Mouse (Mus musculus) heart, embryonic 13.5 days (tissue): ENCODE measurements around the gene Arrdc3. TPM values are rescaled to one million over a fixed set of nuclear protein-coding genes. Genes with fewer than 3 reads are reported as not detected.
A peak's percentile ranks its signal among the peaks of the same experiment; 100 is the strongest.

Experiments used
- ATAC-seq: fragments of 200-750 bp; cut with Nextera tagmentation; 2 replicates; pipeline ENCODE4 v1.8.0; 2017; ENCODE audit warnings: moderate TSS enrichment; ENCODE audit not compliant: insufficient number of reproducible peaks, low FRiP score, low TSS enrichment; ENCODE audit errors: extremely low read depth
- H3K27ac ChIP-seq: fragments of 300-500 bp; sonication (generic); replicated peaks from 2 replicates; pipeline ENCODE4 v1.5.1; 2015; ENCODE audit warnings: moderate library complexity, mild to moderate bottlenecking, inconsistent platforms
- H3K27me3 ChIP-seq: fragments of 300-500 bp; sonication (generic); replicated peaks from 2 replicates; pipeline ENCODE4 v1.6.1; 2015; ENCODE audit warnings: mild to moderate bottlenecking, inconsistent platforms
- H3K36me3 ChIP-seq: fragments of 300-500 bp; sonication (generic); 2 replicates; pipeline ENCODE4 v1.6.1; 2015; ENCODE audit warnings: mild to moderate bottlenecking, inconsistent platforms
- H3K4me1 ChIP-seq: fragments of 300-500 bp; sonication (generic); 2 replicates; pipeline ENCODE4 v1.6.1; 2015; ENCODE audit warnings: inconsistent platforms
- H3K4me2 ChIP-seq: fragments of 300-500 bp; sonication (generic); 2 replicates; pipeline ENCODE4 v1.6.1; 2015; ENCODE audit warnings: inconsistent platforms, mild to moderate bottlenecking, moderate library complexity
- H3K4me3 ChIP-seq: fragments of 300-500 bp; sonication (generic); 2 replicates; pipeline ENCODE4 v1.5.1; 2015; ENCODE audit warnings: moderate library complexity, mild to moderate bottlenecking, inconsistent platforms
- H3K9ac ChIP-seq: fragments of 300-500 bp; sonication (generic); 2 replicates; pipeline ENCODE4 v1.6.1; 2015; ENCODE audit warnings: inconsistent platforms, mild to moderate bottlenecking, moderate library complexity
- H3K9me3 ChIP-seq: fragments of 300-500 bp; sonication (generic); 2 replicates; pipeline ENCODE4 v1.6.1; 2016; ENCODE audit warnings: inconsistent platforms
- WGBS: fragments of 180-500 bp; shearing (Covaris S2); methylation state at CpG from one replicate; pipeline ENCODE4 v1.1.7; 2015; ENCODE audit warnings: mixed read lengths; 5-methylcytosine and 5-hydroxymethylcytosine counted together
- polyA plus RNA-seq: library from polyadenylated mRNA; unstranded; fragments of >200 nt; fragmentation: Nextera tagmentation; extraction: Ambion mirVana; gene quantifications from 2 replicates; pipeline ENCODE4 v1.2.1, GENCODE M21; 2015

The Arrdc3 gene
- polyA plus RNA-seq, 1 experiment from 2014 or later: 45.0 TPM

GRCm38 (mm10) chr13:80921593-80922327 lies 38.6 kb downstream of the Arrdc3 start:
- Histone ChIP-seq H3K9ac (no peak overlapping the region), H3K4me1 (no peaks in the 10 kb centered on the region), H3K27ac (no peak overlapping the region), H3K9me3 (no peaks in the 10 kb centered on the region), H3K36me3 (no peaks in the 10 kb centered on the region), H3K4me2 (no peak overlapping the region), H3K4me3 (no peak overlapping the region), H3K27me3 (no peaks in the 10 kb centered on the region)
- no peak for ATAC-seq
- 70% methylated on average over 7 of the region's 7 CpGs for WGBS

- Histone ChIP-seq H3K27ac (no peak overlapping the region), H3K4me2 (no peak overlapping the region), H3K4me3 (no peak overlapping the region), H3K4me1 (peaks cover 20% of the 10 kb centered on the region), H3K36me3 (no peaks in the 10 kb centered on the region), H3K27me3 (no peaks in the 10 kb centered on the region), H3K9ac (no peak overlapping the region), H3K9me3 (no peaks in the 10 kb centered on the region)
- 69% methylated on average over 7 of the region's 7 CpGs for WGBS
- no peak for ATAC-seq
These were observed 45.0 kb downstream of the Arrdc3 start for GRCm38 (mm10) chr13:80928187-80928586.

GRCm38 (mm10) chr13:80930030-80930429 lies 46.8 kb downstream of the Arrdc3 start:
- H3K4me2 ChIP-seq: no peak overlapping the region
- no peaks in the 10 kb centered on the region for H3K9me3 ChIP-seq
- 59% methylated on average over 4 of the region's 4 CpGs for WGBS
- H3K9ac ChIP-seq: no peak overlapping the region
- H3K4me1 ChIP-seq: peaks cover 20% of the 10 kb centered on the region
- no peak overlapping the region for H3K27ac ChIP-seq
- H3K27me3 ChIP-seq: no peaks in the 10 kb centered on the region
- no peaks in the 10 kb centered on the region for H3K36me3 ChIP-seq
- ATAC-seq: no peak
- no peak overlapping the region for H3K4me3 ChIP-seq

GRCm38 (mm10) chr13:80932816-80933402 lies 49.7 kb downstream of the Arrdc3 start:
- ATAC-seq: no peak
- Histone ChIP-seq H3K27ac (peak overlapping the region; percentile 28; the same call in 1 of the 2 replicates), H3K4me3 (no peak overlapping the region), H3K27me3 (no peaks in the 10 kb centered on the region), H3K9ac (no peak overlapping the region), H3K9me3 (no peaks in the 10 kb centered on the region), H3K4me1 (peaks cover 22% of the 10 kb centered on the region), H3K36me3 (no peaks in the 10 kb centered on the region), H3K4me2 (no peak overlapping the region)
- WGBS: 66% methylated on average over 5 of the region's 5 CpGs

- Histone ChIP-seq H3K4me1 (peaks cover 22% of the 10 kb centered on the region), H3K4me2 (no peak overlapping the region), H3K36me3 (no peaks in the 10 kb centered on the region), H3K9ac (no peak overlapping the region), H3K4me3 (no peak overlapping the region), H3K27ac (no peak overlapping the region), H3K27me3 (no peaks in the 10 kb centered on the region), H3K9me3 (no peaks in the 10 kb centered on the region)
- 39% methylated on average over 2 of the region's 2 CpGs for WGBS
- no peak for ATAC-seq
These were observed 53.2 kb downstream of the Arrdc3 start for GRCm38 (mm10) chr13:80936426-80936825.

- Histone ChIP-seq H3K4me1 (peaks cover 18% of the 10 kb centered on the region), H3K4me3 (no peak overlapping the region), H3K9ac (no peak overlapping the region), H3K27ac (no peak overlapping the region), H3K27me3 (no peaks in the 10 kb centered on the region), H3K36me3 (no peaks in the 10 kb centered on the region), H3K4me2 (no peak overlapping the region), H3K9me3 (no peaks in the 10 kb centered on the region)
- ATAC-seq: no peak
- 78% methylated on average over 4 of the region's 4 CpGs for WGBS
These were observed 56.0 kb downstream of the Arrdc3 start for GRCm38 (mm10) chr13:80939228-80939627.

GRCm38 (mm10) chr13:80939866-80940265 lies 56.7 kb downstream of the Arrdc3 start:
- WGBS: 42% methylated on average over 1 of the region's 1 CpGs
- Histone ChIP-seq H3K9ac (no peak overlapping the region), H3K4me1 (peaks cover 18% of the 10 kb centered on the region), H3K4me2 (no peak overlapping the region), H3K36me3 (no peaks in the 10 kb centered on the region), H3K9me3 (no peaks in the 10 kb centered on the region), H3K27me3 (no peaks in the 10 kb centered on the region), H3K4me3 (no peak overlapping the region), H3K27ac (no peak overlapping the region)
- ATAC-seq: no peak

- Histone ChIP-seq H3K4me1 (peaks cover 18% of the 10 kb centered on the region), H3K27ac (no peak overlapping the region), H3K36me3 (no peaks in the 10 kb centered on the region), H3K9me3 (no peaks in the 10 kb centered on the region), H3K4me3 (no peak overlapping the region), H3K9ac (no peak overlapping the region), H3K27me3 (no peaks in the 10 kb centered on the region), H3K4me2 (no peak overlapping the region)
- WGBS: 66% methylated on average over 5 of the region's 5 CpGs
- no peak for ATAC-seq
These were observed 57.2 kb downstream of the Arrdc3 start for GRCm38 (mm10) chr13:80940421-80940820.

GRCm38 (mm10) chr13:80940860-80941630 lies 57.9 kb downstream of the Arrdc3 start:
- H3K9ac ChIP-seq: no peak overlapping the region
- H3K27ac ChIP-seq: no peak overlapping the region
- no peaks in the 10 kb centered on the region for H3K9me3 ChIP-seq
- H3K36me3 ChIP-seq: no peaks in the 10 kb centered on the region
- ATAC-seq: no peak
- H3K4me3 ChIP-seq: no peak overlapping the region
- H3K4me1 ChIP-seq: peaks cover 16% of the 10 kb centered on the region
- 64% methylated on average over 10 of the region's 10 CpGs for WGBS
- H3K27me3 ChIP-seq: no peaks in the 10 kb centered on the region
- H3K4me2 ChIP-seq: no peak overlapping the region

GRCm38 (mm10) chr13:80944532-80944931 lies 61.3 kb downstream of the Arrdc3 start:
- H3K4me1 ChIP-seq: peaks cover 10% of the 10 kb centered on the region; the same call in 1 of the 2 replicates
- no peak overlapping the region for H3K4me3 ChIP-seq
- no peaks in the 10 kb centered on the region for H3K36me3 ChIP-seq
- H3K27ac ChIP-seq: no peak overlapping the region
- ATAC-seq: no peak
- no peaks in the 10 kb centered on the region for H3K27me3 ChIP-seq
- H3K9me3 ChIP-seq: no peaks in the 10 kb centered on the region
- no peak overlapping the region for H3K4me2 ChIP-seq
- H3K9ac ChIP-seq: no peak overlapping the region
